Mouse (Mus musculus): Measurements from ENCODE around the gene Med24. TPM values are rescaled to one million over a fixed set of nuclear protein-coding genes. Genes with fewer than 3 reads are reported as not detected.

The Med24 gene
- polyA plus RNA-seq, 1 experiment from 2014 or later, result 83.6 TPM

GRCm38 (mm10) chr11:98762756-98763501, 33.7 kb upstream of the Med24 start:
- WGBS, result 70% methylated on average over 17 of the region's 17 CpGs
- DNase-seq (ENCODE audit: low spot score), result peak; percentile 47
- peaks cover 37% of the 10 kb centered on the region for H3K4me1 ChIP-seq (replicated peaks)

GRCm38 (mm10) chr11:98761939-98762338, 32.7 kb upstream of the Med24 start:
- Histone ChIP-seq H3K27ac (no peak overlapping the region), H3K27me3 (ENCODE audit: insufficient read depth, poor library complexity, severe bottlenecking) (no peaks in the 10 kb centered on the region), H3K4me3 (no peak overlapping the region), H3K9me3 (no peaks in the 10 kb centered on the region), H3K36me3 (peaks cover 81% of the 10 kb centered on the region), H3K4me1 (replicated peaks) (peaks cover 27% of the 10 kb centered on the region)
- 92% methylated on average over 4 of the region's 4 CpGs for WGBS
- no peak for DNase-seq (ENCODE audit: low spot score)

More at GRCm38 (mm10) chr11:98762756-98763501, 33.7 kb upstream of the Med24 start:
- Histone ChIP-seq H3K36me3 (peaks cover 72% of the 10 kb centered on the region), H3K27me3 (ENCODE audit: insufficient read depth, poor library complexity, severe bottlenecking) (no peaks in the 10 kb centered on the region), H3K27ac (peak overlapping the region; percentile 41; the same call in 1 of the 2 replicates), H3K4me3 (no peak overlapping the region), H3K9me3 (no peaks in the 10 kb centered on the region)

DNA sequence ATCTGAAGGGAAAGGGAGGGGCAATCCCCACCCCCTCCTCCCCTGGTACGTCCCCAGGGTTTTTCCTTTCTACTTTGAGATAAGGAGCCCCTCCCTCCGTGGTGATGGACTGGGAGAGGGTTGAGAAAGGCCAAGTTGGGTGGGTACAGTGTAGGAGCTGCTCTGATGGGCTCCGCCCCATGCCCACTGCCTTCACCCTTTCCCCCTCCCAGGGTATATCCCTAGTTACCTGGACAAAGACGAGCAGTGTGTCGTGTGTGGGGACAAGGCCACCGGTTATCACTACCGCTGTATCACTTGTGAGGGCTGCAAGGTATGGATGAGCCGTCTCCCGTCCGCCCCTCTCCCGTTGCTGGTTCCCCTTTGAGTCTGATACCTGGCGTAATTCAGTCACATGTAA, 27.5 kb upstream of the Med24 start:
- no peak overlapping the region for H3K27ac ChIP-seq
- H3K9me3 ChIP-seq, result no peaks in the 10 kb centered on the region
- DNase-seq (ENCODE audit: low spot score), result no peak
- 83% methylated on average over 12 of the region's 12 CpGs for WGBS
- H3K4me1 ChIP-seq (replicated peaks), result peaks cover 34% of the 10 kb centered on the region
- peaks cover 50% of the 10 kb centered on the region for H3K36me3 ChIP-seq
- no peak overlapping the region for H3K4me3 ChIP-seq
- no peaks in the 10 kb centered on the region for H3K27me3 ChIP-seq (ENCODE audit: insufficient read depth, poor library complexity, severe bottlenecking)

DNA sequence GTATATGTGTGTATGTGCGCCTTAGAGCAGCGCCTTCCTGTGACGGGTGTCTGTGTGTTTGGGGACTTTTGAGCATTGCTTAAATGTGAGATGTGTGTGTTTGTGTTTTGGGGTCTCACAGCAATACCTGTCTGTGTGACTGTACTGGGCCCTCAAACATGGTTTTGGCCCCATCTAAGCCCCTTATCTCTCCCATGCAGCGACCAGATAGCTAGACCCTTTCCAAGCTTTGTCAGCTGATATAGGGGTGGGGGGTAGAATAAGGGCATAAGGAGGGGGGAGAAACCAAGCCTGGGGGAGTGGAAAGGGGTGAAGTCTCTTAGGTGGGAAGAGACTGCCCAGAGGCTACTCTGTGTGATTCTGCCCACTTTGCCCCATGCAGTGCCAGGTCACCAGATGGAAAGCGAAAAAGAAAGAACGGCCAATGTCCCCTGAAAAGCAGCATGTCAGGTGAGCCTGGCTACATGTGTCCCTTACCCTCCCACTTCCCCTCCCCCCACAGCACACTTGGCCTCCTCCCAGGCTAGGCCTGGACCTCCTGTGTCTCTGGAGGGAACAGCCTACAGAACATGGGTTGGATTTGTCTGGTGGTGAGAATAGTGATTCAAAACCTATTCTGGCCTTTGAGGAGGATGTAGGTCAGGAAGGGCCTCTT, 26.6 kb upstream of the Med24 start:
- Histone ChIP-seq H3K36me3 (peaks cover 42% of the 10 kb centered on the region), H3K9me3 (no peaks in the 10 kb centered on the region), H3K27ac (no peak overlapping the region), H3K27me3 (ENCODE audit: insufficient read depth, poor library complexity, severe bottlenecking) (no peaks in the 10 kb centered on the region), H3K4me1 (replicated peaks) (peaks cover 42% of the 10 kb centered on the region), H3K4me3 (no peak overlapping the region)
- 96% methylated on average over 6 of the region's 6 CpGs for WGBS
- DNase-seq (ENCODE audit: low spot score), result no peak

- WGBS, result 25% methylated on average over 7 of the region's 7 CpGs
- Histone ChIP-seq H3K9me3 (no peaks in the 10 kb centered on the region), H3K36me3 (peaks cover 33% of the 10 kb centered on the region), H3K27me3 (ENCODE audit: insufficient read depth, poor library complexity, severe bottlenecking) (no peaks in the 10 kb centered on the region), H3K4me1 (replicated peaks) (peaks cover 54% of the 10 kb centered on the region), H3K4me3 (no peak overlapping the region), H3K27ac (peak overlapping the region; percentile 65)
- DNase-seq (ENCODE audit: low spot score), result peak; percentile 86
Observed at GRCm38 (mm10) chr11:98754621-98755181, 25.5 kb upstream of the Med24 start.

DNA sequence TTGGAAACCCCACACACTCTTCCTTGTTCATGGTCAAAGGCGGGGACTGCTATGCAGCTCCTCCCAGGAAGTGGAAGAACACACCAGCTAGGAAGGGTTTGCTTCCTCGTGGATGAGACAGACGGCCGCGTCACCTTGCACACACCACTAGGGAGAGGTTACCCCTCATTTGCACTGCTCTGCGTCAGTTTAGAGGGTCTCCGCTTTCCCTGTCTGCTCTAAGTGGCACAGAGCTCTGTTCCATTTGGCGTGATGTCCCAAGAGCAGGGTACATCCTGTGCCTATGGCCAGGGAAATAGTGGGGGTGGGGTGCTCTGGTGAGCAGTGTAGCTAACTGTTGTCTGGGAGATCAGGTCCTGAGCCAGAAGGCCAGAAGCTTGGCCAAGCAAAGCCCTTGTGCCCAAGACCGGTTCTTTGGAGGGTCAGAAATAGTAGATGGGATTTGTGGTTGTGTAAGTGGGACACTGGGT, 25.0 kb upstream of the Med24 start:
- H3K36me3 ChIP-seq, result peaks cover 33% of the 10 kb centered on the region
- H3K27ac ChIP-seq, result peak overlapping the region; percentile 65
- H3K4me3 ChIP-seq, result no peak overlapping the region

GRCm38 (mm10) chr11:98753264-98753663, 24.0 kb upstream of the Med24 start:
- DNase-seq (ENCODE audit: low spot score), result no peak
- Histone ChIP-seq H3K27ac (peak overlapping the region; percentile 65), H3K36me3 (peaks cover 29% of the 10 kb centered on the region), H3K4me1 (replicated peaks) (peaks cover 68% of the 10 kb centered on the region), H3K9me3 (no peaks in the 10 kb centered on the region), H3K4me3 (no peak overlapping the region), H3K27me3 (ENCODE audit: insufficient read depth, poor library complexity, severe bottlenecking) (no peaks in the 10 kb centered on the region)
- WGBS, result 91% methylated on average over 5 of the region's 5 CpGs

More for the DNA sequence above, 25.0 kb upstream of the Med24 start:
- Histone ChIP-seq H3K27me3 (ENCODE audit: insufficient read depth, poor library complexity, severe bottlenecking) (no peaks in the 10 kb centered on the region), H3K9me3 (no peaks in the 10 kb centered on the region), H3K4me1 (replicated peaks) (peaks cover 59% of the 10 kb centered on the region)
- DNase-seq (ENCODE audit: low spot score), result no peak
- WGBS, result 72% methylated on average over 9 of the region's 9 CpGs

DNA sequence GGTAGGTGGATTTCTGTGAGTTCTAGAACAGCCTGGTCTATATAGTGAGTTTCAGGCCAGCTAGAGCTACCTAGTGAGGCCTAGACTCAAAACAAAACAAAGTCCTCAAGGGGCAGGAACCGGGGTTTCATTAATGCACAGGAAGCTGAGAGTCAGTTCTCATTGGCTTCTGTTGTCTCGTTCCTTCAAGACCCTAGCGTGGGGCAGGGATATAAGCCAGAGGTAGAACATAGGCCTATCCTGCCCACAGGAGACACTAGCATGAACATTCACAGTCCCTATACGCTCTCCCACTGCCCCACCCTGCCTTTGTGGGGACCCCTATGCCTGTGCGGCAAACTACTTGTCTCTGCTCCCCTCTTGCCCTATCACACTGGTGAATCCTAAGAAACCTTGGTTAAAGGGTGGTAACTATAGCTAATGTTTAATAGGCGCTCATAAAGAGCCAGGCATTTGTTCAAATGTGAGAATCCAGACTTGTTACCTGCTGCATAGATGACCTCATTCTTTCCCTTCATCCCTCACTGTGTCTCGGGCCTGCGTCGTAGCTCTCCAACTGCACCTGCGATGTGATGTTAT, 23.4 kb upstream of the Med24 start:
- H3K4me1 ChIP-seq (replicated peaks), result peaks cover 74% of the 10 kb centered on the region
- 90% methylated on average over 10 of the region's 10 CpGs for WGBS
- peak overlapping the region; percentile 24; the same call in 1 of the 2 replicates for H3K27ac ChIP-seq

GRCm38 (mm10) chr11:98751221-98751782, 22.1 kb upstream of the Med24 start:
- H3K27me3 ChIP-seq (ENCODE audit: insufficient read depth, poor library complexity, severe bottlenecking), result peaks cover 2% of the 10 kb centered on the region; the same call in 1 of the 2 replicates
- H3K36me3 ChIP-seq, result peaks cover 14% of the 10 kb centered on the region
- DNase-seq (ENCODE audit: low spot score), result no peak
- peaks cover 88% of the 10 kb centered on the region for H3K4me1 ChIP-seq (replicated peaks)
- peak overlapping the region; percentile 11; the same call in 1 of the 2 replicates for H3K4me3 ChIP-seq
- WGBS, result 41% methylated on average over 6 of the region's 6 CpGs
- H3K9me3 ChIP-seq, result no peaks in the 10 kb centered on the region
- peak overlapping the region; percentile 74 for H3K27ac ChIP-seq

More for the DNA sequence above, 23.4 kb upstream of the Med24 start:
- no peak for DNase-seq (ENCODE audit: low spot score)
- Histone ChIP-seq H3K36me3 (peaks cover 25% of the 10 kb centered on the region), H3K27me3 (ENCODE audit: insufficient read depth, poor library complexity, severe bottlenecking) (no peaks in the 10 kb centered on the region), H3K9me3 (no peaks in the 10 kb centered on the region), H3K4me3 (0 out of 2 replicates have a peak overlapping the region, but pooled peaks have one; percentile 3)

DNA sequence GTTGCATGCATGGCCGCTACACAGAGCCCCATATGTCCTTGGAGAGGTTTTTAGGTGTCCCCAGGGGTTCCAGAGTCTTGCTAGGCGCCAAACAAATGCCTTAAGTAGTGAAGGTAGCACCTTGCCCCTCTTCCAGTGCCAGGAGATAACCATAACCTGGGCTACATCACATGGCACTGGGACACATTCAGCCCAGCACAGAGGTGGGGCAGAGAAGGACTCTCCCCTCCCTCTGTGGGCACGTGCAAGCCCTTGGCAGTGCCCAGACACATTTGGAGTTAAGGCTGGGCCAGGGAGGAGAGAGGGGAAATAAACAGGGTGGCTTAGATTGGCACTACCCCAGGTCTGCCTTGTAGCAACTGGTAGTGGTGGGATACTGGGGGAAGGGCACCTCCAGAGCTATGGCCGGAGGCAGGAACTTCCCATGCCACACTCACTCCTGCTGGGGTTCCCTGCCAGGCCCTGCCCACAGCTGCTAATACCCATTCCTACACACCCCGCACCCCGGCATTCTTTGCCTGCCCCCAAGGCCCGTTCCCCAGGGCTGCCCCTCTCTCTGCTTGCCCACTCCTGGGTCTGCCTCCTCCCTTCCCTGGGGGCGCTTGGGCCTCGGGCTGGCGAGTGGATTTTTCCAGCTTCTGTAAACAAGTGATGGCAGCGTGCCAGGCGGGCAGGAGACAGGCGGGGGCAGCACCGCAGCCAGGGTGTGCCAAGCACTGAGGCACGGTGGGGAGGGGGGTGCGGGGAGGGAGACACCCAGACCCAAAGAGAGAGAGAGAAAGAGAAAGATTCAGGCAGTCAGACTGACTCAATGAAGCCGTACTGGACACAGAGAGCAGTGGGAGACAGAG, 21.3 kb upstream of the Med24 start:
- H3K9me3 ChIP-seq, result no peaks in the 10 kb centered on the region
- DNase-seq (ENCODE audit: low spot score), result no peak
- peak overlapping the region; percentile 74 for H3K27ac ChIP-seq
- WGBS, result 45% methylated on average over 17 of the region's 17 CpGs
- peaks cover 91% of the 10 kb centered on the region for H3K4me1 ChIP-seq (replicated peaks)
- peaks cover 14% of the 10 kb centered on the region for H3K36me3 ChIP-seq
- H3K4me3 ChIP-seq, result peak overlapping the region; percentile 11; the same call in 1 of the 2 replicates
- peaks cover 5% of the 10 kb centered on the region; the same call in 1 of the 2 replicates for H3K27me3 ChIP-seq (ENCODE audit: insufficient read depth, poor library complexity, severe bottlenecking)

GRCm38 (mm10) chr11:98749716-98750115, 20.5 kb upstream of the Med24 start:
- Histone ChIP-seq H3K27me3 (ENCODE audit: insufficient read depth, poor library complexity, severe bottlenecking) (peaks cover 5% of the 10 kb centered on the region; the same call in 1 of the 2 replicates), H3K27ac (peak overlapping the region; percentile 74), H3K9me3 (no peaks in the 10 kb centered on the region), H3K36me3 (peaks cover 14% of the 10 kb centered on the region), H3K4me1 (replicated peaks) (peaks cover 94% of the 10 kb centered on the region), H3K4me3 (peak overlapping the region; percentile 42)
- no peak for DNase-seq (ENCODE audit: low spot score)
- WGBS, result 44% methylated on average over 5 of the region's 5 CpGs
